Mouse (Mus musculus) CH12.LX (cell line): ENCODE data around the gene Fbxo47. TPM values are rescaled to one million over a fixed set of nuclear protein-coding genes. Genes with fewer than 3 reads are reported as not detected.

Experiments
- DNase-seq: peaks from one replicate; pipeline ENCODE4 v3.0.0-alpha.2; 2013; ENCODE audit errors: extremely low read depth
- H3K27ac ChIP-seq: 2 replicates; pipeline ENCODE4 v1.5.1; 2012; ENCODE audit warnings: low read depth, mild to moderate bottlenecking, control low read depth, moderate library complexity; ENCODE audit not compliant: insufficient read depth
- H3K27me3 ChIP-seq: replicated peaks from 2 replicates; pipeline ENCODE3; 2012; ENCODE audit warnings: inconsistent platforms
- H3K36me3 ChIP-seq, 2 experiments: replicated peaks in 1 of 2; 2 replicates each; pipeline versions ENCODE3 to v1.6.1; 2012; ENCODE audit warnings: inconsistent platforms in 1 of 2, low read length in 1 of 2, mild to moderate bottlenecking in 1 of 2, mixed read lengths in 1 of 2, moderate library complexity in 1 of 2; ENCODE audit not compliant: control insufficient read depth in 1 of 2, insufficient read depth in 1 of 2
- H3K4me1 ChIP-seq, 2 experiments: 2 replicates each; pipeline ENCODE4 v1.6.1; 2012; ENCODE audit warnings: inconsistent platforms in 1 of 2, moderate library complexity in 1 of 2; ENCODE audit not compliant: insufficient read depth in 2 of 2, control insufficient read depth in 1 of 2
- H3K4me2 ChIP-seq: 2 replicates; pipeline ENCODE4 v1.6.1; 2012; ENCODE audit warnings: low read depth, mild to moderate bottlenecking, control low read depth; ENCODE audit not compliant: poor library complexity, insufficient read depth, severe bottlenecking
- H3K4me3 ChIP-seq, 3 experiments: fragments of 150-350 bp in 1 of 3; sonication (generic) in 1 of 3; replicated peaks in 1 of 3; 2 replicates each; pipeline versions ENCODE3 to v1.5.1; 2011 to 2012; ENCODE audit warnings: low read depth in 2 of 3, low read length in 2 of 3, mild to moderate bottlenecking in 2 of 3, moderate library complexity in 2 of 3, control low read depth in 1 of 3, improper control_type of control experiment in 1 of 3, inconsistent platforms in 1 of 3, mixed read lengths in 1 of 3; ENCODE audit not compliant: poor library complexity in 1 of 3
- H3K79me2 ChIP-seq: replicated peaks from 2 replicates; pipeline ENCODE4 v1.6.1; 2012; ENCODE audit warnings: mild to moderate bottlenecking, moderate library complexity; ENCODE audit not compliant: control insufficient read depth, poor library complexity, insufficient read depth, severe bottlenecking; ENCODE audit errors: extremely low read depth
- H3K9ac ChIP-seq: 2 replicates; pipeline ENCODE4 v1.6.1; 2012; ENCODE audit warnings: low read depth, mild to moderate bottlenecking, control low read depth, moderate library complexity; ENCODE audit not compliant: insufficient read depth
- H3K9me3 ChIP-seq: replicated peaks from 2 replicates; pipeline ENCODE3; 2012; ENCODE audit warnings: low read length, inconsistent platforms, mixed read lengths
- BHLHE40 ChIP-seq: IDR thresholded peaks from 2 replicates; pipeline ENCODE4 v1.6.1; 2011; ENCODE audit warnings: mild to moderate bottlenecking, low read depth, low read length, improper control_type of control experiment
- CHD1 ChIP-seq: IDR thresholded peaks from 2 replicates; pipeline ENCODE4 v1.6.1; 2012; ENCODE audit warnings: low read depth, low read length, improper control_type of control experiment, inconsistent platforms
- CHD2 ChIP-seq: IDR thresholded peaks from 2 replicates; pipeline ENCODE4 v1.6.1; 2011; ENCODE audit warnings: low read length, improper control_type of control experiment
- CTCF ChIP-seq, 2 experiments: IDR thresholded peaks in 1 of 2; conservative IDR thresholded peaks in 1 of 2; 2 replicates each; pipeline ENCODE4 v1.5.1; 2011 to 2012; ENCODE audit warnings: low read depth in 2 of 2, low read length in 2 of 2, improper control_type of control experiment in 1 of 2, inconsistent platforms in 1 of 2, mild to moderate bottlenecking in 1 of 2, moderate library complexity in 1 of 2
- E2F4 ChIP-seq: IDR thresholded peaks from 2 replicates; pipeline ENCODE4 v1.6.1; 2011; ENCODE audit warnings: low read depth, low read length, improper control_type of control experiment; ENCODE audit not compliant: insufficient replicate concordance
- ETS1 ChIP-seq: conservative IDR thresholded peaks from 2 replicates; pipeline ENCODE4 v1.6.1; 2012; ENCODE audit warnings: low read depth, mild to moderate bottlenecking, inconsistent platforms, low read length, improper control_type of control experiment, moderate library complexity
- HCFC1 ChIP-seq: IDR thresholded peaks from 2 replicates; pipeline ENCODE4 v1.6.1; 2012; ENCODE audit warnings: low read depth, mild to moderate bottlenecking, inconsistent platforms, low read length, improper control_type of control experiment
- IRF4 ChIP-seq: IDR thresholded peaks from 2 replicates; pipeline ENCODE4 v1.6.1; 2014; ENCODE audit warnings: low read depth, mild to moderate bottlenecking, inconsistent platforms, low read length, improper control_type of control experiment
- JUN ChIP-seq: IDR thresholded peaks from 2 replicates; pipeline ENCODE4 v1.6.1; 2011; ENCODE audit warnings: low read depth, mild to moderate bottlenecking, low read length, improper control_type of control experiment, moderate library complexity; ENCODE audit not compliant: insufficient read depth
- JUND ChIP-seq: conservative IDR thresholded peaks from 2 replicates; pipeline ENCODE4 v1.6.1; 2011; ENCODE audit warnings: low read depth, low read length, improper control_type of control experiment
- KAT2A ChIP-seq: IDR thresholded peaks from 2 replicates; pipeline ENCODE4 v1.6.1; 2012; ENCODE audit warnings: low read length, improper control_type of control experiment, inconsistent platforms; ENCODE audit not compliant: insufficient replicate concordance
- MAFK ChIP-seq: IDR thresholded peaks from 2 replicates; pipeline ENCODE4 v1.6.1; 2011; ENCODE audit warnings: low read length, improper control_type of control experiment; ENCODE audit not compliant: insufficient replicate concordance
- MEF2A ChIP-seq: IDR thresholded peaks from 2 replicates; pipeline ENCODE4 v1.6.1; 2014; ENCODE audit warnings: low read depth, mild to moderate bottlenecking, inconsistent platforms, low read length, improper control_type of control experiment, borderline replicate concordance
- MXI1 ChIP-seq: IDR thresholded peaks from 2 replicates; pipeline ENCODE4 v1.6.1; 2011; ENCODE audit warnings: mild to moderate bottlenecking, low read depth, low read length, improper control_type of control experiment
- NELFE ChIP-seq: IDR thresholded peaks from 2 replicates; pipeline ENCODE4 v1.6.1; 2011; ENCODE audit warnings: low read depth, low read length, improper control_type of control experiment
- NRF1 ChIP-seq: IDR thresholded peaks from 2 replicates; pipeline ENCODE4 v1.6.1; 2014; ENCODE audit warnings: low read depth, mild to moderate bottlenecking, inconsistent platforms, low read length, improper control_type of control experiment, moderate library complexity
- POLR2AphosphoS2 ChIP-seq: IDR thresholded peaks from 2 replicates; pipeline ENCODE4 v1.6.1; 2011; ENCODE audit warnings: low read depth, low read length, improper control_type of control experiment
- RAD21 ChIP-seq: IDR thresholded peaks from 2 replicates; pipeline ENCODE4 v1.6.1; 2011; ENCODE audit warnings: low read depth, mild to moderate bottlenecking, low read length, improper control_type of control experiment, moderate library complexity
- SMC3 ChIP-seq: IDR thresholded peaks from 2 replicates; pipeline ENCODE4 v1.6.1; 2011; ENCODE audit warnings: low read depth, low read length, improper control_type of control experiment
- TBP ChIP-seq: conservative IDR thresholded peaks from 2 replicates; pipeline ENCODE4 v1.6.1; 2011; ENCODE audit warnings: low read depth, low read length, improper control_type of control experiment
- UBTF ChIP-seq: IDR thresholded peaks from 2 replicates; pipeline ENCODE4 v1.6.1; 2012; ENCODE audit warnings: low read depth, mild to moderate bottlenecking, inconsistent platforms, low read length, improper control_type of control experiment, moderate library complexity
- USF1 ChIP-seq: IDR thresholded peaks from 2 replicates; pipeline ENCODE4 v1.6.1; 2014; ENCODE audit warnings: low read depth, mild to moderate bottlenecking, inconsistent platforms, low read length, improper control_type of control experiment
- USF2 ChIP-seq: conservative IDR thresholded peaks from 2 replicates; pipeline ENCODE4 v1.6.1; 2011; ENCODE audit warnings: low read depth, low read length, improper control_type of control experiment
- ZC3H11A ChIP-seq: IDR thresholded peaks from 2 replicates; pipeline ENCODE4 v1.6.1; 2012; ENCODE audit warnings: low read depth, mild to moderate bottlenecking, inconsistent platforms, low read length, improper control_type of control experiment
- ZKSCAN1 ChIP-seq: IDR thresholded peaks from 2 replicates; pipeline ENCODE4 v1.6.1; 2012; ENCODE audit warnings: low read depth, inconsistent platforms, low read length, improper control_type of control experiment, borderline replicate concordance
- dilution Hi-C: fragments of 300-500 bp; cut with MboI; formaldehyde crosslinking; loops from 2 replicates; pipeline ENCODE4 v1.14.3; 2020; ENCODE audit warnings: low sequenced_read_pairs; ENCODE audit not compliant: extremely low pct_unique_long_range_greater_than_20kb, extremely low pct_ligation_motif_present
- in situ Hi-C: fragments of 300-500 bp; cut with MboI; formaldehyde crosslinking; loops from 3 replicates; pipeline ENCODE4 v1.14.3; 2019; ENCODE audit warnings: low sequenced_read_pairs, low pct_ligation_motif_present, low pct_unique_long_range_greater_than_20kb, mixed read lengths
- polyA plus RNA-seq: library from polyadenylated mRNA; unstranded; fragments of >175 nt; gene quantifications from 2 replicates; pipeline ENCODE4 v1.2.1, GENCODE M21; 2012; ENCODE audit warnings: low read depth; ENCODE audit not compliant: insufficient read length
- total RNA-seq, 2 experiments: library from RNA; depleted of rRNA; stranded (reverse); fragments of 300-350 nt in 1 of 2; fragments of >200 nt in 1 of 2; gene quantifications; 2 replicates each; pipeline ENCODE4 v1.2.3; 2012 to 2014

Gene Fbxo47
- total and polyA plus RNA-seq, 3 experiments, result 1.1 to 3.0 (median 2.0) TPM

GRCm38 (mm10) chr11:97819102-97819501 is 64.9 kb downstream of the Fbxo47 start:
- H3K4me1 ChIP-seq, result peaks cover 16 to 56% of the 10 kb centered on the region in 2 experiments
- H3K79me2 ChIP-seq, result no peaks in the 10 kb centered on the region
- no peak for DNase-seq
- H3K27ac ChIP-seq, result no peak overlapping the region
- dilution Hi-C loops, result no loop called here
- no peak for TF ChIP-seq KAT2A
- TF ChIP-seq POLR2AphosphoS2, result no peak
- TF ChIP-seq JUND, result no peak
- no peak for TF ChIP-seq MAFK
- no peak for TF ChIP-seq UBTF
- TF ChIP-seq CHD1, result no peak
- no peak for TF ChIP-seq JUN
- no peak for TF ChIP-seq USF2
- TF ChIP-seq NELFE, result no peak
- no peak for TF ChIP-seq E2F4
- no peak for TF ChIP-seq CTCF (conservative IDR thresholded peaks at IDR 0.05 in 1 of 2, IDR thresholded peaks at IDR 0.05 in 1 of 2; ENCODE audit: low read depth in 2 of 2, low read length in 2 of 2)
- TF ChIP-seq USF1, result no peak
- no peak for TF ChIP-seq ZC3H11A
- TF ChIP-seq HCFC1, result no peak
- H3K4me2 ChIP-seq, result no peak overlapping the region
- no peaks in the 10 kb centered on the region for H3K27me3 ChIP-seq
- no peak overlapping the region for H3K9ac ChIP-seq
- peaks cover 2 to 77% of the 10 kb centered on the region in 2 experiments for H3K36me3 ChIP-seq
- no peaks in the 10 kb centered on the region for H3K9me3 ChIP-seq
- no peak overlapping the region for H3K4me3 ChIP-seq
- in situ Hi-C loops, result no loop called here

GRCm38 (mm10) chr11:97818571-97818970 is 65.4 kb downstream of the Fbxo47 start:
- Histone ChIP-seq H3K4me3 (no peak overlapping the region), H3K36me3 (peaks cover 2 to 79% of the 10 kb centered on the region in 2 experiments), H3K79me2 (no peaks in the 10 kb centered on the region), H3K9ac (no peak overlapping the region), H3K4me2 (no peak overlapping the region), H3K9me3 (no peaks in the 10 kb centered on the region), H3K4me1 (peaks cover 16 to 61% of the 10 kb centered on the region in 2 experiments), H3K27ac (no peak overlapping the region), H3K27me3 (no peaks in the 10 kb centered on the region)
- dilution Hi-C loops (no loop called here), in situ Hi-C loops (no loop called here)
- TF ChIP-seq IRF4 (no peak), POLR2AphosphoS2 (no peak), ZC3H11A (no peak), E2F4 (no peak), ZKSCAN1 (no peak), NELFE (no peak), ETS1 (no peak), BHLHE40 (no peak), JUN (no peak), MAFK (no peak), MEF2A (no peak), CHD2 (no peak), RAD21 (no peak), MXI1 (no peak), TBP (no peak), NRF1 (no peak), SMC3 (no peak)
- DNase-seq, result no peak
